Mouse (Mus musculus) C2C12 (cell line): ENCODE measurements around the gene Hibadh. TPM values are rescaled to one million over a fixed set of nuclear protein-coding genes. Genes with fewer than 3 reads are reported as not detected.

Experiments
- H3K27me3 ChIP-seq: one replicate; pipeline ENCODE4 v1.6.1; 2011; ENCODE audit not compliant: control insufficient read depth, insufficient read depth, insufficient read length
- H3K36me3 ChIP-seq: one replicate; pipeline ENCODE4 v1.6.1; 2011; ENCODE audit not compliant: control insufficient read depth, insufficient read depth
- H3K4me3 ChIP-seq: one replicate; pipeline ENCODE4 v1.5.1; 2011; ENCODE audit warnings: mild to moderate bottlenecking, control low read depth; ENCODE audit not compliant: poor library complexity, insufficient read depth, severe bottlenecking
- H3K79me2 ChIP-seq: one replicate; pipeline ENCODE4 v1.6.1; 2011; ENCODE audit not compliant: control insufficient read depth, insufficient read depth
- H3K79me3 ChIP-seq: one replicate; pipeline ENCODE4 v1.6.1; 2011; ENCODE audit warnings: low read depth, control low read depth
- H3ac ChIP-seq: one replicate; pipeline ENCODE3; 2011; ENCODE audit warnings: low read depth; ENCODE audit not compliant: control insufficient read depth, insufficient read length
- CEBPB ChIP-seq: IDR thresholded peaks from one replicate; pipeline ENCODE4 v1.6.1; 2011; ENCODE audit warnings: low read depth, mild to moderate bottlenecking, control low read depth, moderate library complexity
- CTCF ChIP-seq: IDR thresholded peaks from one replicate; pipeline ENCODE4 v1.5.1; 2011; ENCODE audit not compliant: control insufficient read depth, insufficient read depth, insufficient read length
- FOSL1 ChIP-seq: IDR thresholded peaks from one replicate; pipeline ENCODE4 v1.8.0; 2011; ENCODE audit warnings: mild to moderate bottlenecking, low read length; ENCODE audit not compliant: poor library complexity, insufficient read depth, severe bottlenecking
- MAX ChIP-seq: IDR thresholded peaks from one replicate; pipeline ENCODE4 v1.6.1; 2011; ENCODE audit warnings: mild to moderate bottlenecking, control low read depth
- MYOD1 ChIP-seq: IDR thresholded peaks from one replicate; pipeline ENCODE4 v1.6.1; 2011; ENCODE audit warnings: low read depth; ENCODE audit not compliant: control insufficient read depth, insufficient read length
- MYOG ChIP-seq: IDR thresholded peaks from one replicate; pipeline ENCODE4 v1.6.1; 2011; ENCODE audit not compliant: control insufficient read depth, insufficient read length; ENCODE audit errors: extremely low read depth
- USF1 ChIP-seq: IDR thresholded peaks from one replicate; pipeline ENCODE4 v1.6.1; 2011; ENCODE audit warnings: low read depth, mild to moderate bottlenecking, control low read depth, moderate library complexity
- polyA plus RNA-seq: library from polyadenylated mRNA; unstranded; fragments of >200 nt; fragmentation: generic; extraction: Trizol; gene quantifications from one replicate; pipeline ENCODE4 v1.2.1, GENCODE M21; 2012; ENCODE audit warnings: missing spikeins

Gene Hibadh
- polyA plus RNA-seq, 1 experiment, result 26.6 TPM

- no peaks in the 10 kb centered on the region for H3K79me2 ChIP-seq
- H3ac ChIP-seq, result no peak overlapping the region
- no peak overlapping the region for H3K4me3 ChIP-seq
- H3K36me3 ChIP-seq, result no peaks in the 10 kb centered on the region
- no peaks in the 10 kb centered on the region for H3K79me3 ChIP-seq
- no peak for TF ChIP-seq CTCF
- TF ChIP-seq MYOD1, result no peak
- no peak for TF ChIP-seq FOSL1
- TF ChIP-seq CEBPB, result no peak
- no peak for TF ChIP-seq USF1
- no peak for TF ChIP-seq MAX
- no peak for TF ChIP-seq MYOG
- no peaks in the 10 kb centered on the region for H3K27me3 ChIP-seq
Measured at GRCm38 (mm10) chr6:52539911-52540310, 100.3 kb downstream of the Hibadh start.

- TF ChIP-seq MAX, result no peak
- Histone ChIP-seq H3ac (no peak overlapping the region), H3K4me3 (no peak overlapping the region), H3K79me3 (no peaks in the 10 kb centered on the region), H3K36me3 (no peaks in the 10 kb centered on the region), H3K27me3 (no peaks in the 10 kb centered on the region), H3K79me2 (no peaks in the 10 kb centered on the region)
Measured at GRCm38 (mm10) chr6:52535072-52535704, 105.0 kb downstream of the Hibadh start.

- Histone ChIP-seq H3ac (no peak overlapping the region), H3K27me3 (no peaks in the 10 kb centered on the region), H3K79me3 (no peaks in the 10 kb centered on the region), H3K36me3 (no peaks in the 10 kb centered on the region), H3K79me2 (no peaks in the 10 kb centered on the region), H3K4me3 (no peak overlapping the region)
- TF ChIP-seq FOSL1 (no peak), MAX (no peak), MYOG (no peak), CTCF (no peak), MYOD1 (no peak), USF1 (no peak), CEBPB (no peak)
Measured at GRCm38 (mm10) chr6:52532144-52532492, 108.1 kb downstream of the Hibadh start.

GRCm38 (mm10) chr6:52531366-52532143 is 108.6 kb downstream of the Hibadh start:
- TF ChIP-seq CEBPB (no peak), USF1 (no peak)
- Histone ChIP-seq H3K79me3 (no peaks in the 10 kb centered on the region), H3K4me3 (no peak overlapping the region), H3K79me2 (no peaks in the 10 kb centered on the region), H3K36me3 (no peaks in the 10 kb centered on the region), H3ac (no peak overlapping the region), H3K27me3 (no peaks in the 10 kb centered on the region)

GRCm38 (mm10) chr6:52530861-52531260 is 109.3 kb downstream of the Hibadh start:
- TF ChIP-seq FOSL1 (no peak), CTCF (no peak), MYOG (no peak), MAX (no peak), MYOD1 (no peak), CEBPB (no peak), USF1 (no peak)
- H3K4me3 ChIP-seq, result no peak overlapping the region
- no peaks in the 10 kb centered on the region for H3K36me3 ChIP-seq
- H3ac ChIP-seq, result no peak overlapping the region
- no peaks in the 10 kb centered on the region for H3K79me3 ChIP-seq
- no peaks in the 10 kb centered on the region for H3K27me3 ChIP-seq
- no peaks in the 10 kb centered on the region for H3K79me2 ChIP-seq

- TF ChIP-seq CEBPB (no peak), USF1 (no peak), MYOD1 (no peak), FOSL1 (no peak), CTCF (no peak), MAX (no peak), MYOG (no peak)
Measured at GRCm38 (mm10) chr6:52524226-52524625, 116.0 kb downstream of the Hibadh start.

More at GRCm38 (mm10) chr6:52524226-52524625, 116.0 kb downstream of the Hibadh start:
- Histone ChIP-seq H3K4me3 (no peak overlapping the region), H3K27me3 (peaks cover 6% of the 10 kb centered on the region), H3K79me2 (no peaks in the 10 kb centered on the region), H3K36me3 (no peaks in the 10 kb centered on the region), H3ac (no peak overlapping the region), H3K79me3 (no peaks in the 10 kb centered on the region)
